Mouse (Mus musculus) hindbrain, embryonic 10.5 days (tissue): ENCODE data around the gene Slc2a1. TPM values are rescaled to one million over a fixed set of nuclear protein-coding genes. Genes with fewer than 3 reads are reported as not detected.

ENCODE experiments used
- DNase-seq: peaks from one replicate; pipeline ENCODE4 v3.0.0-alpha.2; 2017; ENCODE audit warnings: low spot score
- H3K27ac ChIP-seq: fragments of 300-500 bp; sonication (generic); 2 replicates; pipeline ENCODE4 v1.5.1; 2016; ENCODE audit warnings: mild to moderate bottlenecking, moderate library complexity
- H3K27me3 ChIP-seq: fragments of 300-500 bp; sonication (generic); 2 replicates; pipeline ENCODE4 v1.6.1; 2016; ENCODE audit warnings: mild to moderate bottlenecking; ENCODE audit not compliant: poor library complexity, insufficient read depth, severe bottlenecking
- H3K36me3 ChIP-seq: fragments of 300-500 bp; sonication (generic); 2 replicates; pipeline ENCODE4 v1.6.1; 2016; ENCODE audit warnings: mild to moderate bottlenecking, moderate library complexity
- H3K4me1 ChIP-seq: fragments of 300-500 bp; sonication (generic); replicated peaks from 2 replicates; pipeline ENCODE4 v1.6.1; 2016; ENCODE audit warnings: mild to moderate bottlenecking
- H3K4me3 ChIP-seq: fragments of 300-500 bp; sonication (generic); 2 replicates; pipeline ENCODE4 v1.5.1; 2016; ENCODE audit warnings: mild to moderate bottlenecking, moderate library complexity
- H3K9me3 ChIP-seq: fragments of 300-500 bp; sonication (generic); 2 replicates; pipeline ENCODE4 v1.6.1; 2016; ENCODE audit warnings: mild to moderate bottlenecking, moderate library complexity
- WGBS: fragments of 180-500 bp; shearing (Covaris S2); methylation state at CpG from one replicate; pipeline ENCODE4 v1.1.7; 2016; 5-methylcytosine and 5-hydroxymethylcytosine counted together
- polyA plus RNA-seq: library from polyadenylated mRNA; unstranded; fragments of >200 nt; fragmentation: Nextera tagmentation; extraction: Ambion mirVana; gene quantifications from 2 replicates; pipeline ENCODE4 v1.2.1, GENCODE M21; 2016

Slc2a1 gene
- polyA plus RNA-seq, 1 experiment from 2014 or later, result 153 TPM

DNA sequence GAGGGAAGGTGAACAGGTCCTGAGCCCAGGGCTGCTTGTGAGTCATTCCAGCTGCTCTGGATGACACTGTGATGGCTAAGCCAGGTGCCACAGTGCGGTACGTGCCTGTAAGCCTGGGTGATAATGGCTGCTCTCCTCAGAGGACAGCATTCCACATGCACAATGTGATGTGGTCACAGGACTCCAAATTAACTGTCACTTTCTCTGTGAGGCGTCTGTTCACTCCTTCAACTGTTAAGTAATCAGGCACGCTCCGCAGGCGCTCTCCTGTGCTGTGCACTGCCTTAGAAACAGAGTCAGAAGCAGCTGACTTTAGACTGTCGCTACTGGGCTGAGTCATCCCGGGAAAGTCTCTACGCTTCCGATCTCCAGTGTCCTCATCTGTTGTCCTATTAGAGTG, 32.7 kb downstream of the Slc2a1 start:
- WGBS, result 56% methylated on average over 10 of the region's 10 CpGs
- Histone ChIP-seq H3K4me3 (no peak overlapping the region), H3K36me3 (peaks cover 21% of the 10 kb centered on the region), H3K4me1 (peaks cover 31% of the 10 kb centered on the region), H3K9me3 (no peaks in the 10 kb centered on the region), H3K27me3 (no peaks in the 10 kb centered on the region), H3K27ac (no peak overlapping the region)
- no peak for DNase-seq

DNA sequence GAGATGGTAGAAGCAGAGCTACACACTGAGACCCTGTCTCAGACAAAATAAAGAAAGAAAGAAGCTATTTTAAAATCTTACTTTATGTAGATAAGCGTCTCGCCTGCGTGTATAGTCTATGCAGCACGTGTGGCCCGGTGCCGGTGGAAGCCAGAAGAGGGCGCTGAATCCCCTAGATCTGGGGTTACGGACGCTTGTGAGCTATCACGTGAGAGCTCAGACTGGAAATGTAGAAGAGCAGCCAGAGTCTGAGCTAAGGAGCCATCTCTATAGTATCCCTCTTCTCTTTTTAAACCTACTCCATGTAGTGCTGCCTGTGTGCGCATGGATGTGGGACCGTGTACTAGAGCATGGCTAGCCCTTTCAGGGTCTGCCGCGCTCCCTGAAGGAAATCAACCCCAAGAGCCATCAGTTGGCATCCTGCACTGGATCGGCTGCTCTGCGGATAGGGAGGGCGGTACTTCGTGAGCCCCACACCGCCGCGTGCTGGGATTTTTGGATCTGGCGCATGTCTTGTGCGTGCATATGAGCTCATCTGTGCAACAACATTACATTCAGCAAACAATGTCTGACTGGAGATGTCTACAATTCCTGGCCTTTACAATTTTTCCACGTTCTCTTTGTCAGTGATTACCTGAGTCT, 33.8 kb downstream of the Slc2a1 start:
- Histone ChIP-seq H3K36me3 (peaks cover 10% of the 10 kb centered on the region), H3K4me1 (peaks cover 23% of the 10 kb centered on the region), H3K9me3 (no peaks in the 10 kb centered on the region), H3K27me3 (no peaks in the 10 kb centered on the region), H3K27ac (peak overlapping the region; percentile 78), H3K4me3 (peak overlapping the region; percentile 38)
- peak; percentile 81 for DNase-seq
- 24% methylated on average over 24 of the region's 24 CpGs for WGBS

DNA sequence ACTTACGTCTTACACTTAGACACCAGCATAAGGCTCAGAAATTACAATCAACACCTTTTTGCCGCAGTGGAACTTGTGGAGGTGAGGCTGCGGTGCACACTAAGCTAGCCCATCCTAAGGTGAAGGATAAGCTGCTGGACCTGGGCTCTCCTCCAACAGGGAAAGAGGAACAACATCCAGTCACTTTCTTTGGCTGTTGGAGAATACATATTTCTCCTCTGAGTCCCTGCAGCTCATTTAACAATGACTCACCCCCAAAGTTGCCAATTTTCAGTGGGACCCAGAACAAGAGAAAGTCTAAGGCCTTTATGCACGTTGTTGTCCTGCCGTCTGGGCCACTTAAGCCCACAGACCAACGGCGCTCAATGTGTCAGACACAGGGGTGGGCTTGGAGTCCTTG, 38.3 kb downstream of the Slc2a1 start:
- no peaks in the 10 kb centered on the region for H3K27me3 ChIP-seq
- WGBS, result 90% methylated on average over 7 of the region's 7 CpGs
- no peak overlapping the region for H3K4me3 ChIP-seq
- H3K4me1 ChIP-seq, result peaks cover 10% of the 10 kb centered on the region; the same call in 1 of the 2 replicates
- no peak overlapping the region for H3K27ac ChIP-seq
- H3K36me3 ChIP-seq, result no peaks in the 10 kb centered on the region
- no peaks in the 10 kb centered on the region for H3K9me3 ChIP-seq
- DNase-seq, result no peak

DNA sequence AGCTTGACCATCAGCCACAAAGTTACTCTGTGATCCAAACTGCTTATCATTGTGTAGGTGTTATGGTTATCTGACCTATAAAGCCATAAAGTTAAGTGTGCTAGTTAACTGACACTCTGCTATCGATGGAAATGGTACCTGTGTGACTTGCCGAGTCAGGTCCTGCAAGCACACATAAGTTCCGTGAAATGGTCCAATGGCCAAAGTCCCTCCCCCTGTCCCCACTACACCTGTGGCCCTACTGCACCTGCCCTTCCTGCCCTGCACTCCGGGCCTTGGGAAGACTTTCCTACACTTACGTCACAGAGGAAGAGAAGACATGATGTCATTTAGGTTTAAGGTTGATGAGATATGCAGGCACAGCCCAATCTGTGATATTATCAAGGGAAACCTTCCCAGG, 38.8 kb downstream of the Slc2a1 start:
- no peaks in the 10 kb centered on the region for H3K9me3 ChIP-seq
- 90% methylated on average over 5 of the region's 5 CpGs for WGBS
- DNase-seq, result no peak

DNA sequence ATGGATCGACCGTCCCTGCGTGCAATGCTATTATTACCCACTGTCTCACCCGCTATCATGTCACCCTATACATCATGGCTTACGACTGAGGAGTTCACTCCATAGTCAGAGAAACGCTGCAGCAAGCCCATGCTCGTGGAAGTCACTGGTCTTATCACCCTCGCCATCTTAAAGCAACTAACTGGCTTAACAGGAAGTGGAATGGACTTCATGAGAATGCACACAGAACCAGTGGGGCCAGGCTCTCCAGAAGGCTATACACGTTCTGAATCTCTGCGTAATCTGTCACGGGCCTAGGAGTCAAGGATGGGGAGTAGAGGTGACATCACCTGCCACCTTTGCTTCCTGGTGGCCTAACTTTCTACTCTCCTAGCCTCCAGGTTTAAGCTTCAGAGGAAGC, 40.2 kb downstream of the Slc2a1 start:
- DNase-seq, result no peak
- Histone ChIP-seq H3K27ac (no peak overlapping the region), H3K4me1 (0 out of 2 replicates have a peak, but pooled peaks cover 5% of the 10 kb centered on the region), H3K36me3 (no peaks in the 10 kb centered on the region), H3K4me3 (no peak overlapping the region), H3K9me3 (no peaks in the 10 kb centered on the region), H3K27me3 (no peaks in the 10 kb centered on the region)
- WGBS, result 88% methylated on average over 11 of the region's 11 CpGs

More for the DNA sequence above, 38.8 kb downstream of the Slc2a1 start:
- no peaks in the 10 kb centered on the region for H3K27me3 ChIP-seq
- H3K4me1 ChIP-seq, result peaks cover 8% of the 10 kb centered on the region; the same call in 1 of the 2 replicates
- H3K4me3 ChIP-seq, result no peak overlapping the region
- H3K36me3 ChIP-seq, result no peaks in the 10 kb centered on the region
- H3K27ac ChIP-seq, result no peak overlapping the region

DNA sequence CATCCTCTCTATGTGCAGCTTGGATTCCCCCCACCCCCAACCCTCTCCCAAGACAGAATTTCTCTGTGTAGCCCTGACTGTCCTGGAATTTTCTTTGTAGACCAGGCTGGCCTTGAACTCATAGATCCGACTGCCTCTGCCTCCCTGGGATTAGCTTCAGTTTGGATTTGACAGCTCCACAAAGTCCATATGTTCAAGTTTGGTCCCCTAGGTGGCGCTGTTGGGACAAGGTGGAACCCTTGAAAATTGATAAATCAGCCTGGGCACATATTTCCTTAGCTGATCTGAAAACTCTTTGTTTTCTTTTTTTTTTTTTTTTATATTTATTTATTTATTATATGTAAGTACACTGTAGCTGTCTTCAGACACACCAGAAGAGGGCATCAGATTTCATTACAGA, 48.7 kb downstream of the Slc2a1 start:
- H3K27ac ChIP-seq, result no peak overlapping the region
- no peak overlapping the region for H3K4me3 ChIP-seq
- H3K27me3 ChIP-seq, result no peaks in the 10 kb centered on the region
- H3K36me3 ChIP-seq, result no peaks in the 10 kb centered on the region
- no peaks in the 10 kb centered on the region for H3K9me3 ChIP-seq
- WGBS, result 37% methylated on average over 2 of the region's 2 CpGs
- DNase-seq, result peak; percentile 59
- H3K4me1 ChIP-seq, result no peaks in the 10 kb centered on the region

DNA sequence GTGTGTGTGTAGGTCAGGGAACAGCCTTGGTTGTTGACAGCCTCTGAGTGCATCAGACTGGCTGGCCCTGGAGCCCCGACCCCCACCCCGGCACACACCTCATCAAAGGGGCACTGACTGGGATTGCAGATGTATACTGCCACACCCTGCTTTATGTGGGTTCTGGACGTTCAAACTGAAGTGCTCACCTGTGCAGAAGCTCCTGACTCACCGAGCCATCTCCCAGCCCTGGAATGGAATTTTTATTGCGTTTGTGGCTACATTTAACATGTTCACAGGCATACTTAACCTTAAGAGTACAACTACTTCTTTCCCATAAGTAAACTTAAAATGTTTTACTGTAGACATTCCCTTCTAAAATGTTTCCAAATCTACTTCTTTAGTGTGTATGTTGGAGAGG, 49.4 kb downstream of the Slc2a1 start:
- H3K4me3 ChIP-seq, result no peak overlapping the region
- no peaks in the 10 kb centered on the region for H3K4me1 ChIP-seq
- no peak for DNase-seq
- H3K27me3 ChIP-seq, result no peaks in the 10 kb centered on the region
- H3K9me3 ChIP-seq, result no peaks in the 10 kb centered on the region
- H3K36me3 ChIP-seq, result no peaks in the 10 kb centered on the region
- no peak overlapping the region for H3K27ac ChIP-seq
- WGBS, result 84% methylated on average over 5 of the region's 5 CpGs

DNA sequence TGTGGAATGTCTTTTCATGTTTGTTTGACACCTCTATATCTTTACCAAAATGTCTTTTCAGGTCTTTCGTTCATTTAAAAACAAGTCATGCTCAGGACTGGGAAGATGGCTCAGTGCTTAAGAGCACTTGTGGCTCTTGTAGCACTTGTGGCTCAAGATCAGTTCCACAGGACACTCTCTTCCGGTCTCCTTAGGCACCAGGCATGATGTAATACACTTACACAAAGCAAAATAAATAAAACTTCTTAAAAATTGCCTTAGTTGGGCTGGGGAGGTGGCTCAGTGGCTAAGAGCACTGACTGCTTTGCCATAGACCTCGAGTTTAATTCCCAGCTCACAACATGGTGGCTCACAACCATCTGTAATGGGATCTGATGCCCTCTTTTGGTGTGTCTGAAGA, 52.8 kb downstream of the Slc2a1 start:
- DNase-seq, result no peak
- Histone ChIP-seq H3K27me3 (no peaks in the 10 kb centered on the region), H3K27ac (no peak overlapping the region), H3K36me3 (no peaks in the 10 kb centered on the region), H3K9me3 (no peaks in the 10 kb centered on the region), H3K4me1 (no peaks in the 10 kb centered on the region), H3K4me3 (no peak overlapping the region)
- WGBS, result 83% methylated on average over 3 of the region's 3 CpGs

DNA sequence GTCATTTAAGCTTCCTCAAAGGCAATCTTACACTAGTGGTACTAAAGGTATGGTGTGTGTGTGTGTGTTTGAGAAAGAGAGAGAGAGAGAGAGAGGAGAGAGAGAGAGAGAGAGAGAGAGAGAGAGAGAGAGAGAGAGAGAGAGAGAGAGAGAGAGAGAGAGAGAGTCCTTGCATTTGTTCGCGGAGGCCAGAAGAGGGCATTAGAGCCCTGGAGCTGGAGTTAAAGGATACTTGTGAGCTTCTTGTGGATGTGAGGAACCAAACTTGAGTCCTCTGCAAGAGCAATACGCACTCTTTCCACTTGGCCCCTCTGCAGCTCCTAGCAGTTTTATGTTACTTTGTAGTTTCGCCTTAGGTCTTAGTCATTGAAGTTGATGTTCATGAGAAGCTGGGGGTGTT, 54.5 kb downstream of the Slc2a1 start:
- no peak overlapping the region for H3K27ac ChIP-seq
- DNase-seq, result no peak
- WGBS, result 69% methylated on average over 4 of the region's 4 CpGs
- H3K9me3 ChIP-seq, result no peaks in the 10 kb centered on the region
- H3K27me3 ChIP-seq, result no peaks in the 10 kb centered on the region
- H3K4me1 ChIP-seq, result no peaks in the 10 kb centered on the region
- no peak overlapping the region for H3K4me3 ChIP-seq
- H3K36me3 ChIP-seq, result peaks cover 4% of the 10 kb centered on the region; the same call in 1 of the 2 replicates

DNA sequence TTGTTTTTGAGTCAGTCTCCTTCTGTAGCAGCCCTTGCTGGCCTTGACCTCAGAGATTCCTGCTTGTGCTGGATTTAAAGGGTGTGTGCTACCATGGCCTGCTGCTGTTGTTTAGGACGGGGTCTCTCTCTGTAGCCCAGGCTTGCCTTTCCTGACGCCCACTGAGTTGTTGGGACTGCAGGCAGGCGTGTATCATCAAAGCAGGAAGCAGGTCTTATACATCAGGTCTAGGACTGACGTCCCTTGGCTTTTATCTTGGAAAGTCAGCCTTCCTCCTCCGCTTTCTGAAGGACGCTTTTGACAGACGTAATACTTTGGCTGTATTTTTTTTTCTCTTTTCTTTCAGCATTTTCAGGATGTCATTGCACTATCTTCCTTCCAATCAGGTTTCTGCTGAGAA, 57.4 kb downstream of the Slc2a1 start:
- DNase-seq, result no peak
- no peak overlapping the region for H3K27ac ChIP-seq
- WGBS, result 82% methylated on average over 7 of the region's 7 CpGs
- H3K4me1 ChIP-seq, result peaks cover 8% of the 10 kb centered on the region; the same call in 1 of the 2 replicates
- peaks cover 33% of the 10 kb centered on the region for H3K36me3 ChIP-seq
- no peak overlapping the region for H3K4me3 ChIP-seq
- H3K9me3 ChIP-seq, result no peaks in the 10 kb centered on the region
- H3K27me3 ChIP-seq, result no peaks in the 10 kb centered on the region

DNA sequence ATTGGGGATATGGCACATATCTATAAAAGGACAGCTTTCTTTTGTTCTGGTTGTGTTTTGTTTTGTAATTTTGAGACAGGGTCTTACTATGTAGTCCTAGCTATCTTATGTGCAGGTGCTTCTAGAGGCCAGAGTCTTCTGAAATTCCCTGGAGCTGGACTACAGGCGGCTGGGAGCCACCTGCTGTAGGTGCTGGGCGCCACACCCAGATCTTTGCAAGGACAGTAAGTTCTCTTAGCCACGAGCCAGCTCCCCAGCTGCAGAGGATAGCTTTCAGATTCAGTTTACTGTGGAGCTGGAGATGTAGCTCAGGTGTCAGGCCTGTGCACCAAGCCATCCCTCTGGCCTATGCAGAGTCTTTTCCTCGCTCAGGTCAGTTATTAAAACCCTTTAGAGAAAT, 58.6 kb downstream of the Slc2a1 start:
- no peak for DNase-seq
- Histone ChIP-seq H3K36me3 (peaks cover 42% of the 10 kb centered on the region), H3K27me3 (no peaks in the 10 kb centered on the region), H3K9me3 (no peaks in the 10 kb centered on the region), H3K4me1 (peaks cover 13% of the 10 kb centered on the region; the same call in 1 of the 2 replicates), H3K27ac (no peak overlapping the region), H3K4me3 (no peak overlapping the region)
- 86% methylated on average over 4 of the region's 4 CpGs for WGBS

DNA sequence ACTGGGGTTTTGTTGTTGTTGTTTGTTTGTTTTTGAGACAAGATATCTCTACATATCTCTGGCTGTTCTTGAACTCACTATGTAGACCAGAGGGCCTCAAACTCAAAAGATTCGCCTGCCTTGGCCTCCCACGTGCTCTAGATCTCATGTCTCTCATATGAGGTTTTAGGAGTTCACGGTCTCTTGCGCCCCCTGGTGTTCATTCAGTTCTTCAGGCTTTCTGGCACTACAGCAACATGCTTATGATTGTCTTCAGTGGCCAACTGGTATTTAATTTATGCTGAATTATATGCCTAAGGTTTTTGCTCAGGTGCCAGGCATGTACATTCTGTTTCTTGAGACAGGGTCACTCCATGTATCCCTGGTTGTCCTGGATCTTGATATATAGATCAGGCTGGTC, 59.2 kb downstream of the Slc2a1 start:
- Histone ChIP-seq H3K27ac (no peak overlapping the region), H3K4me1 (peaks cover 19% of the 10 kb centered on the region), H3K4me3 (no peak overlapping the region), H3K27me3 (no peaks in the 10 kb centered on the region), H3K9me3 (no peaks in the 10 kb centered on the region), H3K36me3 (peaks cover 45% of the 10 kb centered on the region)
- 8% methylated on average over 4 of the region's 4 CpGs for WGBS
- DNase-seq, result peak; percentile 80

DNA sequence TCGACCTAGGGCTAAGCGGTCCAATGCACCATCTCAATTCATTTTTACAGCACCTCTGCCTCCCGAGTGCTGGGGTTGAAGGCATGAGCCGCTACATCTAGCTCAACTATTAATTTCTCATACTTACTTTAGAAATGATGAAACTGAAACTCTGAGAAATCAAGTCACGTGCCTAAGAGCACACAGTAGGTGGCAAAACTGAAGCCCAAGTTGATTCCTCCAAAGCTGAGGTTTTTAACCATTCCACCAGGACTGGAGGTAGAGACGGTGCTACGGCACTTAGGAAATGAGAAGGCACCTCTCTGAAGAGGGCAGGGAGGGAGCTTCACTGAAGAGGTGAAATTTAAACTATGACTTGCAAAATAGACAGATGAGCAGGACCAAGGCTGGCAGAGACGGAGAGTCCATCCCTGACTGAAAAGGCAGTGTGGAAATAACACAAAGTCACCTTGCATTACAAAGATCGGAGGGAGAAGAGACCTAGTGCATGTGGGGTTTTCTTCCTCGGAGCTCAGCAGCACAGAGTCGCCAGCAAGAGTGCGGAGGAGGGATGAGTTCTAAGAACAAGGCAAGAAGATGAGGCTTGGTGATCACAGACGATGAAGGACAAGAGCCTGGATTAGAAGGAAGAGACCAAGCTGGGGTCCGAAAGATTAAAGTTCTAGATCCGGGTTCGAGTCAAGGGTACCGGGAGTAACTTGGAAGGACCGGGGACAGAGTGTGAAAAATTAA, 64.6 kb downstream of the Slc2a1 start:
- WGBS, result 49% methylated on average over 18 of the region's 18 CpGs
- Histone ChIP-seq H3K27ac (peak overlapping the region; percentile 93), H3K36me3 (peaks cover 40% of the 10 kb centered on the region), H3K27me3 (no peaks in the 10 kb centered on the region), H3K4me3 (peak overlapping the region; percentile 83), H3K9me3 (no peaks in the 10 kb centered on the region), H3K4me1 (peaks cover 28% of the 10 kb centered on the region)
- no peak for DNase-seq
